Mouse (Mus musculus) cortical plate, adult 2 months (tissue): ENCODE data around the gene Cops7a. TPM values are rescaled to one million over a fixed set of nuclear protein-coding genes. Genes with fewer than 3 reads are reported as not detected.

Experiments
- H3K27ac ChIP-seq: fragments of 200-500 bp; 2 replicates; pipeline ENCODE4 v1.5.1; 2012; ENCODE audit warnings: low read length, control low read depth, inconsistent platforms; ENCODE audit not compliant: insufficient read depth
- H3K4me1 ChIP-seq: fragments of 200-500 bp; 2 replicates; pipeline ENCODE4 v1.6.1; 2011; ENCODE audit warnings: low read length; ENCODE audit not compliant: control insufficient read depth, insufficient read depth
- H3K4me3 ChIP-seq: fragments of 200-500 bp; 2 replicates; pipeline ENCODE4 v1.5.1; 2011; ENCODE audit warnings: mild to moderate bottlenecking, low read length, control low read depth; ENCODE audit not compliant: insufficient read depth
- CTCF ChIP-seq: fragments of 200-500 bp; IDR thresholded peaks from 2 replicates; pipeline ENCODE4 v1.5.1; 2011; ENCODE audit warnings: mild to moderate bottlenecking, control low read depth, low read length; ENCODE audit not compliant: insufficient read depth; ENCODE audit errors: extremely low read depth
- POLR2A ChIP-seq: fragments of 200-500 bp; IDR thresholded peaks from 2 replicates; pipeline ENCODE4 v1.6.1; 2011; ENCODE audit warnings: mild to moderate bottlenecking, low read length, control low read depth; ENCODE audit not compliant: insufficient read depth; ENCODE audit errors: extremely low read depth
- polyA plus RNA-seq: library from polyadenylated mRNA; depleted of rRNA; stranded (reverse); fragments of >200 nt; gene quantifications from 2 replicates; pipeline ENCODE4 v1.2.3, GENCODE M21; 2012

The Cops7a gene
- polyA plus RNA-seq, 1 experiment, result 280 TPM

DNA sequence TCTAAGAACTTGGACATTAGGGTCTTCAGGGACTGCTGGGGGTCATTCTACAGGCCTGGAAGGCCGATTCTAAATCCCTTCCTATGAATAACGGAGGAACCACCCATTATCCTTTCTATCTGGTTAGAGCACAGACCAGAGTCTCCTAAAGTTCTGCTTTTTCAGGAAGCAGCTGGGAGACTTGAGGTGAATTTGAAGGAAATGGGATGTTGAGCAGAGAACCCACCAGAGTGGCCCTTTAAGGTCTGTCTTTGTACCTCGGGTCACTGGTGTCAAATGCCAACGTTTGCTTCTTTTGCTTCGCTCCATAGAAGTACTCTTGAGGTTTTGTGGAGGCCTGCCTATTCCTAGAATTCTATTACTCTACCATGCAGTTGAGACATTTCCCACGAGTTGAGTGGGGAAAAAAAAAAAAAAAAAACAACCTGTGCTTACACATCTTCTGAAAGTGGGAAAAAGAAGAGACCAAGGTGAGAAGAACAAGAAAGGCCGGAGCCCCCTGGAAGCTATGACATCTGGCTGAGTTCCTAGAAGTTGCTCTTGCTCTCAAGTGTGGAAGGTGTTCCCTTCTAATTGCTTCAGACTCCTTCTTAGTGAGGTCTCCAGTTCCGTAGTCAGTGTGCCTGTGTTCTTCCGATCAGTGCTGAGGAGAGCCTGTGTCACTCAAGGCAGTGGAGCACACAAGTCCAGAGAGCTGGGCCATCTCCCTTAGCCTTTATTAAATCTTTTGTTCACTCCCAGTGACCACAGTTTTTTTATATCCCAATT is 44.8 kb downstream of the Cops7a start:
- TF ChIP-seq CTCF, result no peak
- no peak for TF ChIP-seq POLR2A
- Histone ChIP-seq H3K4me1 (0 out of 2 replicates have a peak, but pooled peaks cover 1% of the 10 kb centered on the region), H3K27ac (peak overlapping the region; percentile 57), H3K4me3 (no peak overlapping the region; the same call in 1 of the 2 replicates)

DNA sequence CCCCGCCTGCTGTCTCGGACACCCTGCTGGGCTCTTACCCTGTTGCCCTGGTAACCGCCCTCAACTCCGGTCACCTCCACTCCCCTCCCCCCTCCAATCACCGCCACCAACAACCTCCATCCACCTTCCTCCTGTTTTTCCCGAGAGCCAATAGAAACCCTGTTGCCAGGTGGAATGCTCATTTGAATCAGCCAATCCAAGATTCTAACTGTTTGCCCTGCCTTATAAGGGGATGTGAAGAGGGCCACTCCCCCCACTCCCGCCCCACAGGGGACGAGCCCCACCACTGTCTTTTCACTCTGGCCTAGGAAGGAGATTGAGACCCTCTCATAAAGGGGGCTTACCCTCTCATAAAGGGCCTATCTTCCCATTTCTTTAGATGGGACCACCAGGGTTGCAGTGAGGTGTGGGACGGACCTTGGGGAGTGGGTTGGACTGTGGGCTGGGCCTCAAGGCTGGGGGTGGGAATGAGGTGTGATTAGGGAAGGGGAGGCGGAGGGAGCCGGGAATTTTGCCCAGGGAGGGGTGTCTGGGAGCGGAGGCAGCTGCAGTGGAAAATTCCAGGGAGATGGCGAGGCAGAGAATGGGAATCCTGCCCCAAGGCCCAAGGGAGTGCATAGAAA is 45.5 kb downstream of the Cops7a start, which contains the start of gene Ptms:
TSS of gene Ptms (minus strand) at position 409 of the 623 bp plus-strand sequence.
- TF ChIP-seq CTCF, result no peak
- TF ChIP-seq POLR2A, result no peak
- Histone ChIP-seq H3K4me3 (peak within 1 kb of the TSS; percentile 19), H3K27ac (peak within 1 kb of the TSS; percentile 89), H3K4me1 (peaks cover 3% of the 10 kb centered on the region)

DNA sequence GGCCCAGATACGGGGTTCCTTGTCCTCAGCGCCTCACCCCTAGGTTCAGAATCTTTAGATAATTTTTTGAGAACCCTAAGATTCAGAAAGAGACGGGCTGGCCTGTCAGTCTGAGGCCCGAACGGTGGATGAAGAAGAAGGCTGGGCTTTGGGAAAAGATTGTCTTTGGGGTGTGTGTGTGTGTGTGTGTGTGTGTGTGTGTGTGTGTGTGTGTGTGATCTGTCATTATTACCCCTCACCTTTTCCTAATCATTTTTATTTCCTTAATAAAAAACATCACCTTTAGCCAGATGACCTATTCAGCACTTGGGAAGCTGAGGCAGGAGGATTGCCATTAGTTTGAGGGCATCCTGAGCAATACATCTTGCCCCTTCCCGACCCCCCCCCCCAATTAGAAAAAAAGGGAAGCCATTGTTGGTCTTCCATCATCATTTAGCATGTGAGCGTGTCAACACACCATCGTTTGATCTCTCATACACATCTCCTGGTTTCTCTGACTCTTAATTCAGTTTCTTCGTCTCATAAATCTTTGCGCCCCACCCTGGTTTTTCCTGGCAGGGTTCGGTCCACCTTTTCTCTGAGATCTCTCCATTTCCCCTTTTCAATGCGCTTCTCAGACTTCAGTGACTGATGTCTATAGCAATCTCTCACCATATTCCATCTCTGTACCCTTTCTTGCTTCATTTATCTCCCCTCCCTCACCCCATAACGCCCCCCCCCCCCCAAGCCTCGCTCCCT is 46.3 kb downstream of the Cops7a start:
- TF ChIP-seq CTCF (no peak), POLR2A (no peak)
- peak overlapping the region; percentile 89 for H3K27ac ChIP-seq
- H3K4me1 ChIP-seq, result peaks cover 4% of the 10 kb centered on the region
- H3K4me3 ChIP-seq, result peak overlapping the region; percentile 19; the same call in 1 of the 2 replicates

- Histone ChIP-seq H3K4me3 (peak overlapping the region; percentile 55), H3K27ac (peak overlapping the region; percentile 40), H3K4me1 (peaks cover 4% of the 10 kb centered on the region)
- TF ChIP-seq POLR2A (no peak), CTCF (no peak)
Observed at GRCm38 (mm10) chr6:124918331-124918690, 47.0 kb downstream of the Cops7a start.

GRCm38 (mm10) chr6:124917518-124918330 is 47.6 kb downstream of the Cops7a start:
- Histone ChIP-seq H3K4me1 (peaks cover 4% of the 10 kb centered on the region), H3K27ac (peak overlapping the region; percentile 95)
- peak; percentile 67 for TF ChIP-seq POLR2A
- no peak for TF ChIP-seq CTCF

DNA sequence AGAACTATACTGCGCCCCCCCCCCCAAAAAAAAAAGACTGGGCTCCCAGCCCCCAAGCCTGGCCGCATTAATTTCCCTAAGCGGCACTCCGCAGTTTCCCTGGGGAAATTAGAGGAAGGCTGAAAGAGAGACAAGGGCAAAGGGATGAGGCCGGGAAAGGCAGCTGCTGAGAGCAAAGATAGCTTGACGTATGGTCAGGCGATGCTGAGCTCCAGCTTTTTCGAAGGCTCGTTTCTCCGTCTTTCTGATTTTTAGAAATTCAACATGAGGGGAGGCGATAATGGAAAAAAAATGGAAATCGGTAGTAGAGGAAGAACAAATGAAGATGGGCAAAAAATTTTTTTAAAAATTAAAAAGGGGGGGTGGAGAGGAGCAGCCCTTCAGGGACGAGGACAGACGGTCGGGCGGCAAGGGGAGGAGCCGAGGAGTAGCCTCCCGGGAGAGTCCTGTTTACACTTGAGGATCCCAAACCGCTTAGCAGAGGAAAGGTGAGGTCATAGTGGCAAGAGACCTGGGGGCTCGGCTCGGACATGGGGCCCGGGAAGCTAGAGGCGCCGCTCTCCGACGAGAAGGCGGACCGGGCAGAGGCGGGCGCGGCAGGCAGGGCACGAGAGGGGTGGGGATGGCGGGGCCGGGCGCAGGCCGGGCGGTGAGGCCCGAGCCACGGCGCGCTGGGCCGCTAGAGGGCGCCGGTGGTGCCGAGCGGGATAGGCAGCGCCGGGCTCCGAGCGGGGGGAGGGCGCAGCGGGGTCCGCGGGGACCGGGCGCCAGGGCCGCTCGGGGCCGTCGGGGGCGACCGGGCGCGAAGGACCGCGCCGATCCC is 48.4 kb downstream of the Cops7a start:
- TF ChIP-seq POLR2A (no peak), CTCF (0 out of 2 replicates have a peak, but pooled peaks have one; percentile 15)
- peaks cover 4% of the 10 kb centered on the region for H3K4me1 ChIP-seq
- peak overlapping the region; percentile 55 for H3K4me3 ChIP-seq
- H3K27ac ChIP-seq, result peak overlapping the region; percentile 95

More at GRCm38 (mm10) chr6:124917518-124918330, 47.6 kb downstream of the Cops7a start:
- peak overlapping the region; percentile 55 for H3K4me3 ChIP-seq

- H3K4me1 ChIP-seq, result peaks cover 3% of the 10 kb centered on the region
- TF ChIP-seq CTCF (no peak), POLR2A (peak; percentile 63)
- H3K4me3 ChIP-seq, result peak overlapping the region; percentile 55
- peak overlapping the region; percentile 33 for H3K27ac ChIP-seq
Observed at GRCm38 (mm10) chr6:124915942-124916694, 49.2 kb downstream of the Cops7a start.
